Mouse (Mus musculus) intestine, embryonic 16.5 days (tissue): ENCODE data around the gene Camk2g. TPM values are rescaled to one million over a fixed set of nuclear protein-coding genes. Genes with fewer than 3 reads are reported as not detected.

Source experiments
- ATAC-seq: fragments of 200-750 bp; cut with Nextera tagmentation; 2 replicates; pipeline ENCODE4 v1.8.0; 2017; ENCODE audit warnings: moderate TSS enrichment, moderate library complexity
- H3K27ac ChIP-seq: fragments of 300-500 bp; sonication (generic); 2 replicates; pipeline ENCODE4 v1.5.1; 2014; ENCODE audit warnings: mild to moderate bottlenecking, low read length
- H3K27me3 ChIP-seq: fragments of 300-500 bp; sonication (generic); replicated peaks from 2 replicates; pipeline ENCODE4 v1.6.1; 2014; ENCODE audit warnings: low read length, control low read depth, mixed read lengths; ENCODE audit not compliant: control insufficient read depth, insufficient read depth
- H3K36me3 ChIP-seq: fragments of 300-500 bp; sonication (generic); 2 replicates; pipeline ENCODE4 v1.6.1; 2014; ENCODE audit warnings: low read length, control low read depth; ENCODE audit not compliant: control insufficient read depth, insufficient read depth
- H3K4me1 ChIP-seq: fragments of 300-500 bp; sonication (generic); 2 replicates; pipeline ENCODE4 v1.6.1; 2014; ENCODE audit warnings: low read length, control low read depth, mixed read lengths; ENCODE audit not compliant: control insufficient read depth, insufficient read depth
- H3K4me2 ChIP-seq: fragments of 300-500 bp; sonication (generic); 2 replicates; pipeline ENCODE4 v1.6.1; 2014; ENCODE audit warnings: low read depth, low read length, control low read depth
- H3K4me3 ChIP-seq: fragments of 300-500 bp; sonication (generic); 2 replicates; pipeline ENCODE4 v1.5.1; 2014; ENCODE audit warnings: mild to moderate bottlenecking, low read length
- H3K9ac ChIP-seq: fragments of 300-500 bp; sonication (generic); 2 replicates; pipeline ENCODE4 v1.6.1; 2014; ENCODE audit warnings: low read depth, low read length
- H3K9me3 ChIP-seq: fragments of 300-500 bp; sonication (generic); 2 replicates; pipeline ENCODE4 v1.6.1; 2016; ENCODE audit warnings: low read length, control low read depth; ENCODE audit not compliant: control insufficient read depth
- WGBS: fragments of 180-500 bp; shearing (Covaris S2); extraction: QIAGEN DNeasy Blood & Tissue Kit; methylation state at CpG from one replicate; pipeline ENCODE4 v1.1.7; 2014; 5-methylcytosine and 5-hydroxymethylcytosine counted together
- polyA plus RNA-seq: library from polyadenylated mRNA; unstranded; fragments of >200 nt; fragmentation: Nextera tagmentation; extraction: Ambion mirVana; gene quantifications from 2 replicates; pipeline ENCODE4 v1.2.1, GENCODE M21; 2015

Gene Camk2g
- polyA plus RNA-seq, 1 experiment from 2014 or later = 35.8 TPM

- H3K4me3 ChIP-seq = no peak overlapping the region
- no peak overlapping the region for H3K9ac ChIP-seq
- no peak overlapping the region for H3K4me2 ChIP-seq
- H3K27me3 ChIP-seq = no peaks in the 10 kb centered on the region
- ATAC-seq = no peak
- WGBS = 67% methylated on average over 9 of the region's 9 CpGs
- no peaks in the 10 kb centered on the region for H3K36me3 ChIP-seq
- no peak overlapping the region for H3K27ac ChIP-seq
- no peaks in the 10 kb centered on the region; the same call in 1 of the 2 replicates for H3K4me1 ChIP-seq
- H3K9me3 ChIP-seq = no peaks in the 10 kb centered on the region
Observed at GRCm38 (mm10) chr14:20831141-20831910, 37.4 kb upstream of the Camk2g start.

- ATAC-seq = no peak
- Histone ChIP-seq H3K9me3 (no peaks in the 10 kb centered on the region), H3K27me3 (no peaks in the 10 kb centered on the region), H3K4me3 (no peak overlapping the region), H3K36me3 (no peaks in the 10 kb centered on the region), H3K27ac (no peak overlapping the region), H3K4me2 (no peak overlapping the region), H3K4me1 (no peaks in the 10 kb centered on the region; the same call in 1 of the 2 replicates), H3K9ac (no peak overlapping the region)
- WGBS = 68% methylated on average over 12 of the region's 12 CpGs
Observed at GRCm38 (mm10) chr14:20829523-20830366, 35.9 kb upstream of the Camk2g start.

GRCm38 (mm10) chr14:20828524-20828923, 34.6 kb upstream of the Camk2g start:
- Histone ChIP-seq H3K27ac (no peak overlapping the region), H3K9me3 (no peaks in the 10 kb centered on the region), H3K36me3 (no peaks in the 10 kb centered on the region), H3K27me3 (no peaks in the 10 kb centered on the region), H3K4me1 (no peaks in the 10 kb centered on the region; the same call in 1 of the 2 replicates), H3K4me2 (no peak overlapping the region), H3K9ac (no peak overlapping the region), H3K4me3 (no peak overlapping the region)
- 86% methylated on average over 3 of the region's 3 CpGs for WGBS
- no peak for ATAC-seq

GRCm38 (mm10) chr14:20827491-20827890, 33.6 kb upstream of the Camk2g start:
- Histone ChIP-seq H3K9ac (no peak overlapping the region), H3K4me3 (no peak overlapping the region), H3K9me3 (no peaks in the 10 kb centered on the region), H3K4me1 (no peaks in the 10 kb centered on the region; the same call in 1 of the 2 replicates), H3K4me2 (no peak overlapping the region), H3K27me3 (no peaks in the 10 kb centered on the region), H3K36me3 (no peaks in the 10 kb centered on the region), H3K27ac (no peak overlapping the region)
- ATAC-seq = no peak
- 85% methylated on average over 5 of the region's 5 CpGs for WGBS

GRCm38 (mm10) chr14:20827061-20827460, 33.2 kb upstream of the Camk2g start:
- no peak overlapping the region for H3K4me2 ChIP-seq
- no peaks in the 10 kb centered on the region for H3K27me3 ChIP-seq
- H3K36me3 ChIP-seq = no peaks in the 10 kb centered on the region
- H3K4me3 ChIP-seq = no peak overlapping the region
- no peak for ATAC-seq
- H3K4me1 ChIP-seq = no peaks in the 10 kb centered on the region; the same call in 1 of the 2 replicates
- WGBS = 81% methylated on average over 8 of the region's 8 CpGs
- H3K27ac ChIP-seq = no peak overlapping the region
- no peaks in the 10 kb centered on the region for H3K9me3 ChIP-seq
- H3K9ac ChIP-seq = no peak overlapping the region

- H3K4me3 ChIP-seq = no peak overlapping the region
- no peak overlapping the region for H3K9ac ChIP-seq
- 82% methylated on average over 2 of the region's 2 CpGs for WGBS
- H3K27ac ChIP-seq = no peak overlapping the region
- H3K4me1 ChIP-seq = no peaks in the 10 kb centered on the region
- no peaks in the 10 kb centered on the region for H3K27me3 ChIP-seq
- H3K36me3 ChIP-seq = no peaks in the 10 kb centered on the region
- ATAC-seq = no peak
- H3K4me2 ChIP-seq = no peak overlapping the region
- no peaks in the 10 kb centered on the region for H3K9me3 ChIP-seq
Observed at GRCm38 (mm10) chr14:20825516-20825915, 31.6 kb upstream of the Camk2g start.

GRCm38 (mm10) chr14:20824517-20824916, 30.6 kb upstream of the Camk2g start:
- no peak overlapping the region for H3K4me2 ChIP-seq
- ATAC-seq = no peak
- H3K9ac ChIP-seq = no peak overlapping the region
- H3K4me3 ChIP-seq = no peak overlapping the region
- 79% methylated on average over 1 of the region's 1 CpGs for WGBS
- no peaks in the 10 kb centered on the region for H3K36me3 ChIP-seq
- H3K27me3 ChIP-seq = no peaks in the 10 kb centered on the region
- no peak overlapping the region for H3K27ac ChIP-seq
- H3K4me1 ChIP-seq = no peaks in the 10 kb centered on the region
- H3K9me3 ChIP-seq = no peaks in the 10 kb centered on the region

GRCm38 (mm10) chr14:20815448-20815847, 21.6 kb upstream of the Camk2g start:
- Histone ChIP-seq H3K27me3 (no peaks in the 10 kb centered on the region), H3K9ac (no peak overlapping the region), H3K4me3 (no peak overlapping the region), H3K4me1 (no peaks in the 10 kb centered on the region), H3K4me2 (no peak overlapping the region), H3K27ac (no peak overlapping the region), H3K36me3 (no peaks in the 10 kb centered on the region), H3K9me3 (no peaks in the 10 kb centered on the region)
- 87% methylated on average over 3 of the region's 3 CpGs for WGBS
- ATAC-seq = no peak

- Histone ChIP-seq H3K9me3 (no peaks in the 10 kb centered on the region), H3K36me3 (no peaks in the 10 kb centered on the region), H3K27me3 (no peaks in the 10 kb centered on the region), H3K9ac (no peak overlapping the region), H3K27ac (no peak overlapping the region), H3K4me1 (no peaks in the 10 kb centered on the region), H3K4me3 (no peak overlapping the region), H3K4me2 (no peak overlapping the region)
- ATAC-seq = no peak
- WGBS = 60% methylated on average over 7 of the region's 7 CpGs
Observed at GRCm38 (mm10) chr14:20811779-20812406, 18.0 kb upstream of the Camk2g start.
